Mouse (Mus musculus): ENCODE results near the gene Itga9. TPM values are rescaled to one million over a fixed set of nuclear protein-coding genes. Genes with fewer than 3 reads are reported as not detected.

Gene Itga9
- total and polyA plus RNA-seq, 2 experiments = 9.1 to 15.8 TPM

- Histone ChIP-seq H3K79me2 (ENCODE audit: control insufficient read depth, insufficient read depth, low read length) (no peaks in the 10 kb centered on the region), H3K36me3 (ENCODE audit: control insufficient read depth, insufficient read depth, low read length) (no peaks in the 10 kb centered on the region), H3K27me3 (ENCODE audit: control insufficient read depth, insufficient read depth, low read length) (no peaks in the 10 kb centered on the region), H3K27ac (replicated peaks; ENCODE audit: insufficient read depth, low read depth, low read length) (no peak overlapping the region), H3K4me3 (ENCODE audit: insufficient read depth, low read depth, low read length) (no peak overlapping the region), H3K9ac (ENCODE audit: low read depth, low read length) (no peak overlapping the region), H3K4me1 (ENCODE audit: control insufficient read depth, insufficient read depth, low read length) (no peaks in the 10 kb centered on the region)
- WGBS = 74% methylated on average over 8 of the region's 8 CpGs
- DNase-seq (ENCODE audit: extremely low read depth, low read depth, low spot score) = no peak
- TF ChIP-seq CTCF (IDR thresholded peaks at IDR 0.05; ENCODE audit: low read depth, low read length) (no peak), POLR2A (IDR thresholded peaks at IDR 0.05; ENCODE audit: extremely low read depth, insufficient read depth, low read length) (no peak)
Observed at GRCm38 (mm10) chr9:118694420-118694825, 87.9 kb downstream of the Itga9 start.

GRCm38 (mm10) chr9:118698191-118698590 lies 91.7 kb downstream of the Itga9 start:
- Histone ChIP-seq H3K9ac (ENCODE audit: low read depth, low read length) (no peak overlapping the region), H3K4me1 (ENCODE audit: control insufficient read depth, insufficient read depth, low read length) (no peaks in the 10 kb centered on the region), H3K4me3 (ENCODE audit: insufficient read depth, low read depth, low read length) (no peak overlapping the region), H3K79me2 (ENCODE audit: control insufficient read depth, insufficient read depth, low read length) (no peaks in the 10 kb centered on the region), H3K27me3 (ENCODE audit: control insufficient read depth, insufficient read depth, low read length) (no peaks in the 10 kb centered on the region), H3K27ac (replicated peaks; ENCODE audit: insufficient read depth, low read depth, low read length) (no peak overlapping the region), H3K36me3 (ENCODE audit: control insufficient read depth, insufficient read depth, low read length) (no peaks in the 10 kb centered on the region)
- WGBS = 57% methylated on average over 8 of the region's 8 CpGs
- TF ChIP-seq CTCF (IDR thresholded peaks at IDR 0.05; ENCODE audit: low read depth, low read length) = no peak
- no peak for DNase-seq (ENCODE audit: extremely low read depth, low read depth, low spot score)

GRCm38 (mm10) chr9:118699716-118700115 lies 93.2 kb downstream of the Itga9 start:
- no peaks in the 10 kb centered on the region for H3K4me1 ChIP-seq (ENCODE audit: control insufficient read depth, insufficient read depth, low read length)
- TF ChIP-seq POLR2A (IDR thresholded peaks at IDR 0.05; ENCODE audit: extremely low read depth, insufficient read depth, low read length) (no peak), CTCF (IDR thresholded peaks at IDR 0.05; ENCODE audit: low read depth, low read length) (no peak)
- H3K27ac ChIP-seq (replicated peaks; ENCODE audit: insufficient read depth, low read depth, low read length) = no peak overlapping the region
- DNase-seq (ENCODE audit: extremely low read depth, low read depth, low spot score) = peak; percentile 10
- 85% methylated on average over 4 of the region's 4 CpGs for WGBS
- H3K36me3 ChIP-seq (ENCODE audit: control insufficient read depth, insufficient read depth, low read length) = no peaks in the 10 kb centered on the region
- H3K9ac ChIP-seq (ENCODE audit: low read depth, low read length) = no peak overlapping the region
- no peak overlapping the region for H3K4me3 ChIP-seq (ENCODE audit: insufficient read depth, low read depth, low read length)
- H3K79me2 ChIP-seq (ENCODE audit: control insufficient read depth, insufficient read depth, low read length) = no peaks in the 10 kb centered on the region
- H3K27me3 ChIP-seq (ENCODE audit: control insufficient read depth, insufficient read depth, low read length) = no peaks in the 10 kb centered on the region

DNA sequence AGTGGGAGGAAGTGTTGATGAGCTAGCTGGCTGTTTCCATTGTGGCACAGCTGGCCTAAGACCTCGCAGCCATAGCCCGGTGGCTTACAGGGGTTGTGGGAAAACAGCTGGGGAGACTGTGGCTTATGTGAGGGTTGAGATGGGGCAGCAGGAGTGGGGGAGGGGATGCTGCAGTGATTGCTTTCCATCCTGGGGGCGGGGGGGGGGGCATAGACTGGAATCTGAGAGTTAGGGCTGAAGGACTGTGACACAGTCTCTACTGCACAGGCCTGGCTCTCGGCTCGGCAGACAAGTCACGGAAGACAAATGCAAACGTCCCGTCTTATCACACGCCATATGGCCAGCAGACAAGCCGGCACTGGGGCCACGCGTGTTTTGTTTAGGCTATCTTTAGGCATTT lies 94.4 kb downstream of the Itga9 start:
- no peak overlapping the region for H3K27ac ChIP-seq (replicated peaks; ENCODE audit: insufficient read depth, low read depth, low read length)
- WGBS = 62% methylated on average over 12 of the region's 12 CpGs

GRCm38 (mm10) chr9:118701791-118702190 lies 95.3 kb downstream of the Itga9 start:
- H3K79me2 ChIP-seq (ENCODE audit: control insufficient read depth, insufficient read depth, low read length) = no peaks in the 10 kb centered on the region
- TF ChIP-seq POLR2A (IDR thresholded peaks at IDR 0.05; ENCODE audit: extremely low read depth, insufficient read depth, low read length) = no peak
- no peak for TF ChIP-seq CTCF (IDR thresholded peaks at IDR 0.05; ENCODE audit: low read depth, low read length)
- H3K9ac ChIP-seq (ENCODE audit: low read depth, low read length) = no peak overlapping the region
- H3K27me3 ChIP-seq (ENCODE audit: control insufficient read depth, insufficient read depth, low read length) = no peaks in the 10 kb centered on the region
- H3K4me1 ChIP-seq (ENCODE audit: control insufficient read depth, insufficient read depth, low read length) = no peaks in the 10 kb centered on the region
- 83% methylated on average over 2 of the region's 2 CpGs for WGBS
- DNase-seq (ENCODE audit: extremely low read depth, low read depth, low spot score) = no peak
- H3K27ac ChIP-seq (replicated peaks; ENCODE audit: insufficient read depth, low read depth, low read length) = no peak overlapping the region
- H3K36me3 ChIP-seq (ENCODE audit: control insufficient read depth, insufficient read depth, low read length) = no peaks in the 10 kb centered on the region
- no peak overlapping the region for H3K4me3 ChIP-seq (ENCODE audit: insufficient read depth, low read depth, low read length)

More for the DNA sequence above, 94.4 kb downstream of the Itga9 start:
- Histone ChIP-seq H3K9ac (ENCODE audit: low read depth, low read length) (no peak overlapping the region), H3K4me3 (ENCODE audit: insufficient read depth, low read depth, low read length) (no peak overlapping the region), H3K36me3 (ENCODE audit: control insufficient read depth, insufficient read depth, low read length) (no peaks in the 10 kb centered on the region), H3K4me1 (ENCODE audit: control insufficient read depth, insufficient read depth, low read length) (no peaks in the 10 kb centered on the region), H3K79me2 (ENCODE audit: control insufficient read depth, insufficient read depth, low read length) (no peaks in the 10 kb centered on the region), H3K27me3 (ENCODE audit: control insufficient read depth, insufficient read depth, low read length) (no peaks in the 10 kb centered on the region)
- no peak for TF ChIP-seq POLR2A (IDR thresholded peaks at IDR 0.05; ENCODE audit: extremely low read depth, insufficient read depth, low read length)
- no peak for TF ChIP-seq CTCF (IDR thresholded peaks at IDR 0.05; ENCODE audit: low read depth, low read length)
- no peak for DNase-seq (ENCODE audit: extremely low read depth, low read depth, low spot score)

DNA sequence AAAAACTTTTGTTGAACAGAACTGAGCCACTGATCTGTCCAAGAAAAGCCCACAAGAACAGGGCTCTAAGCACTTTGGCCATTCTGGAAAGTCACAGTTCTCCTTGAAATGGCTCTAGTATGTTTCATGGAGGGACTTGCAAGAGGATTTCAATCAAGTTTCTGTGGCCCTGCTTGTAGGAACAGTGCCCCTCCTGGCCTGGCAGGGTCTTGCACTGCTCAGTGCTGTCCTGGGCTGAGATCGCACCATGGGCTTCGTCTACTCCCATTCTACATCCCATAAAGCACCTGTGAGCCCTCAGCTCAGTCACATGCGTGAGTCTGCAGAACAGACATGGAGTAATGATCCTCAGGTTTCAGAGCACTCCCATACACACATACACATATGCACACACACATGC lies 96.7 kb downstream of the Itga9 start:
- H3K4me1 ChIP-seq (ENCODE audit: control insufficient read depth, insufficient read depth, low read length) = no peaks in the 10 kb centered on the region
- no peaks in the 10 kb centered on the region; the same call in 1 of the 2 replicates for H3K27me3 ChIP-seq (ENCODE audit: control insufficient read depth, insufficient read depth, low read length)
- no peaks in the 10 kb centered on the region for H3K36me3 ChIP-seq (ENCODE audit: control insufficient read depth, insufficient read depth, low read length)
- no peak for DNase-seq (ENCODE audit: extremely low read depth, low read depth, low spot score)
- no peak overlapping the region for H3K9ac ChIP-seq (ENCODE audit: low read depth, low read length)
- TF ChIP-seq CTCF (IDR thresholded peaks at IDR 0.05; ENCODE audit: low read depth, low read length) (peak; percentile 33), POLR2A (IDR thresholded peaks at IDR 0.05; ENCODE audit: extremely low read depth, insufficient read depth, low read length) (no peak)
- H3K27ac ChIP-seq (replicated peaks; ENCODE audit: insufficient read depth, low read depth, low read length) = no peak overlapping the region
- no peak overlapping the region for H3K4me3 ChIP-seq (ENCODE audit: insufficient read depth, low read depth, low read length)
- no peaks in the 10 kb centered on the region for H3K79me2 ChIP-seq (ENCODE audit: control insufficient read depth, insufficient read depth, low read length)
- WGBS = 94% methylated on average over 3 of the region's 3 CpGs

Data from liver, adult 2 months (tissue).